Mouse (Mus musculus) heart, adult 2 months (tissue): ENCODE results near the gene Maco1.

ENCODE experiments used
- CTCF ChIP-seq: fragments of 200-600 bp; IDR thresholded peaks from 2 replicates; pipeline ENCODE4 v1.8.1; 2022; ENCODE audit warnings: antibody characterized with exemption, mild to moderate bottlenecking, moderate library complexity
- POLR2A ChIP-seq: fragments of 200-500 bp; IDR thresholded peaks from 2 replicates; pipeline ENCODE4 v1.6.1; 2011; ENCODE audit warnings: mild to moderate bottlenecking, low read depth, low read length, control low read depth; ENCODE audit not compliant: insufficient read depth

GRCm38 (mm10) chr4:134843566-134843965, 9.6 kb downstream of the Maco1 start:
- TF ChIP-seq CTCF (no peak), POLR2A (no peak)
